Mouse (Mus musculus) right cerebral cortex, adult 2 months (tissue): Measurements from ENCODE around the gene Gm5799.
"Not testable (repeated sequence)": the region's sequence is repeated elsewhere in the genome, so short reads cannot be mapped to it uniquely, and the experiment has no call there.

Experiments used
- DNase-seq, 2 experiments: peaks; one replicate each; pipeline ENCODE4 v3.0.0; 2021 to 2022; ENCODE audit warnings: low spot score in 2 of 2

Gm5799 gene

GRCm38 (mm10) chr14:43543276-43543675 lies at the start of gene Gm5799:
Gene Gm5799 (plus strand): TSS chr14:43543576.
- not testable (repeated sequence) for DNase-seq

- DNase-seq: not testable (repeated sequence)
Measured at GRCm38 (mm10) chr14:43531052-43532010, 12.0 kb upstream of the Gm5799 start.

DNA sequence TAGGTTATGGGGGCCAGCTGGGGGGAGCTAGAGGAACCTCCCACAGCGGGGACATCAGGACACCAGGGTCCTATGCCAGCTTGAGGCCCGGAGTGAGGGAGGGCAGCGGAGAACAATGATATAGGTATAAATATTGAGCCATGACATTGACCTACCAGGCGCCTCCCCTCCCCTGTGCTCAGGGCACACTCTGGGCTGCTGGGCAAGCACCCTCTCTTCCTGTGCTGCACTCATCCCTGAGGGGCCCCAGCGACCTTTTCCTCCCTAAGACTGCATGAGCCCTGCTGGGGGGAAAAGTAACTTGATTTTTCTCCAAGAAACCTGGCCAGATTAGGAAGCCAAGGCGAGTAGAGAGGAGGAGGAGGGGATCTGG lies 11.4 kb upstream of the Gm5799 start:
- not testable (repeated sequence) for DNase-seq

DNA sequence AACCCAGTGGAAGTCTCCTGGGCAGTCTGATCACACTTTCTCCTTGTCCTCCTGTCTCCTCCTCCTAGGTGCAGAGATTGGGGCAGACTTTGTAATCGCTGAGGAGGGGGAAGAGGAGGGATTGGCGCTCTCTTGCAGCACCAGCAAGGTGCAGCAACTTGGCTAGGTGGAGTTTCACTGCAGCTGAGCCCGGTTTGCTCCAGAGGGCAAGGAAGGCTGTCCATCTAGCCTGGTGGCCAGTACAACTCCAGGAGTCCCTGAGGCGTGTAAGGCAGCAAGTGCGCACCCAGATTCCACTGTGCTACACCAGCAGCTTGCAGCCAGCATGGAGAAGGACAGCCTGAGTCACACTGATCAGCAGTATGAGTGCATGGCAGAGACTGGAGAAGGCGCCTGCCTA lies 11.0 kb upstream of the Gm5799 start:
- not testable (repeated sequence) for DNase-seq

DNA sequence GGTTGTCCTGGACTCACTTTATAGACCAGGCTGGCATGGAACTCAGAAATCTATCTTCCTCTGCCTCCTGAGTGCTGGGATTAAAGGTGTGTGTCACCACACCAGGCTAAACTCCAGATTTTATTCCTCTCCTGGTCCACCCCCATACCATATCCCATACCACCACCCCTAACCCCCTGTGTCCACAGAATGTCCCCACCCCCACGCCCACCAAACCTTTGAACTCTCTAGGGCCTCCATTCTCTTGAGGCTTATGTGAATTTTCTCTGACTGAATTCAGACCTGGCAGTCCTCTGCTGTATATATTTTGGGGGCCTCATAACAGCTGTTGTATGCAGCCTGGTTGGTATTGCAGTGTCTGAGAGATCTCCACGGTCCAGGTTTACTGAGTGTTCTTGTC lies 5.2 kb upstream of the Gm5799 start:
- not testable (repeated sequence) for DNase-seq

DNA sequence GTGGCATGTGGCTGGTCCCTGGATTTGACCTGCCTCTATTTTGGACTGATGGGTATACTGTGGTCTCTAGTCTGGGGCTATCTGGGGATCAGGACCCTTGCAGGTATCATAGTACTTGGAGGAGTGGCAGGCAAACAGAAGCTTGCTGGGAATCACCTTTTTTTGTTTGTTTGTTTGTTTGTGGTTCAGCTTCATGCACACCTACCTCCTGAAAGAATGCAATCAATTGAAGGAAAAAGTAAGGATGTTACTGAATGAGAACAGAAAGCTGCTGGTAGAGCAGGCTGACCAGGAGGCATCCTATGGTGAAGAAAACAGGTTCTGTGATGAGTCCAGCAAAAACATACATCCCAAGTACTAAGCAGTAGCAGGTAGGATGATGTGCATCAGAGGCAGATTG lies 2.9 kb downstream of the Gm5799 start:
- not testable (repeated sequence) for DNase-seq

GRCm38 (mm10) chr14:43552271-43552670 lies 8.9 kb downstream of the Gm5799 start:
- peak in 1 of 2 experiments; percentile 37 for DNase-seq

DNA sequence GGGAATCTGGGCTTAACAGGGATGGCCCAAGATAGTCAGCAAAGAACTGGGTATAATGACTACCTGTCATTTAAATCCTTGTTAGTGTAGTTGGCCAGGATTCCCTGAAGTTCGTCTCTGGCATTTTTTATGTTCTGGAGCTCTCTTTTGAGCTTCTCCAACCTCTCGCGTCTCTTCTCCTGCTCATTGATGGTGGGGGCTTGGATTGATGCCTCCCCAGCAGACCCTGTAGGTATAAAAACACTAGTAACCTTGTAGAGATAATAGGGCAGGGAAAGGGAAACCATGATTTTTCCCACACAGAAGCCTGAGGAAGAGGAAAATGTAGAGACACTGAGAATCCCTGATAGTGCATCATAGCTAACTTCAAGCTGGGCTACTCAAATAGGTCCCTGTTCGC lies 34.6 kb downstream of the Gm5799 start:
- DNase-seq: not testable (repeated sequence)

GRCm38 (mm10) chr14:43579046-43579445 lies 35.7 kb downstream of the Gm5799 start, which contains the start of gene Gm17654:
Gene Gm17654 (minus strand): TSS chr14:43579146.
- not testable (repeated sequence) for DNase-seq
